15 mouse cellular contexts compared by ENCODE assay signal in the genomic region with DNA sequence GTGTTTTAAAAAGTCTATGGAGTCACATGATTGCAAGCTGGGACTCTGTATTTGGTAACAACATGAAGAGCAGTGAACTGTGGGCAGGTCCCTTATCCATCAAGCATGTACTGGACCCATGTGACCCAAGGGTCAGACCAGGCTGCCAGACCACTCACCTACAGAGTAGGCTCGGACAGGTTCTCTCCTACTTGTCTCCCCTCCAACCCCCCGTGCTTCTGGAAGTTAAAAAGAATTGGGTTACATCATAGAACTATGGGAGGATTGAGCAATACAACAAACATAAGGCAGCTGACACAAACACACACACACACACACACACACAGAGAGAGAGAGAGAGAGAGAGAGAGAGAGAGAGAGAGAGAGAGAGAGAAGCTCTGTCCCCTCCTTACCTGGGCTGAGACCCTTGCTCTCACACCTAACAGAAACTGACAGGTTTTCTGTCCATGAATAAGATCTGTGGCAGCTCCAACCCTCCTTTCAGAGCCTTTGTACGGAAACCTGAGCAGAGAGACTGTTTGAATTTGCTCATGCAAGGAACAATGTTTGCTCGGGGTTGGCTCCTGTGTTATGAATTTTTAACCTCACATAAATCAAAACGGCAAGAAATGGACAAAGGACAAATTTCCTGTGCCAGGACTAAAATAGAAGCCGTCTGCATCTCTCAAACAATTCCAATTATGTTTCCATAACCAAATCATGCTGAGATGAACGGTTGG.
A peak's percentile ranks its signal among the peaks of the same experiment; 100 is the strongest.
DNase-seq lines count a peak whose midpoint lies in the region; ATAC-seq lines count a peak whose summit lies in the region.
"Had no signal": no experiment of that assay in that cellular context is flagged by ENCODE, and none has a peak within 500 bp of the region (broad histone marks: within the 10 kb centered on the region; RNA-seq: fewer than 3 reads in every experiment).

No protein-coding gene starts in this region.

- 0 out of 2 replicates have a peak overlapping the region, but pooled peaks have one; percentile 34 for H3K27ac ChIP-seq in hindbrain, embryonic 15.5 days (replicated peaks)
- no peak overlapping the region for H3K27ac ChIP-seq in hindbrain, embryonic 11.5 days (ENCODE audit: low read depth, low read length)
- H3K27ac ChIP-seq in liver, embryonic 13.5 days: no peak overlapping the region
- H3K27ac ChIP-seq: forebrain, embryonic 15.5 days had no signal

- 0 out of 2 replicates have a peak, but pooled peaks cover 3% of the 10 kb centered on the region for H3K4me1 ChIP-seq in hindbrain, embryonic 15.5 days (replicated peaks)
- H3K4me1 ChIP-seq in hindbrain, embryonic 11.5 days (replicated peaks; ENCODE audit: control insufficient read depth, insufficient read depth, low read length): no peaks in the 10 kb centered on the region
- no peaks in the 10 kb centered on the region for H3K4me1 ChIP-seq in liver, embryonic 13.5 days (replicated peaks)
- H3K4me1 ChIP-seq: forebrain, embryonic 15.5 days; megakaryocyte, embryonic 14.5 days had no signal

- no peaks in the 10 kb centered on the region for H3K36me3 ChIP-seq in hindbrain, embryonic 15.5 days
- H3K36me3 ChIP-seq in hindbrain, embryonic 11.5 days (ENCODE audit: control insufficient read depth, insufficient read depth, low read length): no peaks in the 10 kb centered on the region
- no peaks in the 10 kb centered on the region for H3K36me3 ChIP-seq in liver, embryonic 13.5 days
- H3K36me3 ChIP-seq: forebrain, embryonic 15.5 days had no signal

- H3K4me3 ChIP-seq in hindbrain, embryonic 15.5 days: no peak overlapping the region
- H3K4me3 ChIP-seq in hindbrain, embryonic 11.5 days (ENCODE audit: low read depth, low read length): no peak overlapping the region
- no peak overlapping the region for H3K4me3 ChIP-seq in liver, embryonic 13.5 days (replicated peaks)
- H3K4me3 ChIP-seq: forebrain, embryonic 15.5 days; megakaryocyte, embryonic 14.5 days had no signal

- no peaks in the 10 kb centered on the region for H3K27me3 ChIP-seq in hindbrain, embryonic 15.5 days
- H3K27me3 ChIP-seq in hindbrain, embryonic 11.5 days (ENCODE audit: control insufficient read depth, insufficient read depth, low read length): no peaks in the 10 kb centered on the region
- H3K27me3 ChIP-seq in liver, embryonic 13.5 days: no peaks in the 10 kb centered on the region
- H3K27me3 ChIP-seq: forebrain, embryonic 15.5 days; megakaryocyte, embryonic 14.5 days had no signal

- H3K9ac ChIP-seq in hindbrain, embryonic 15.5 days: no peak overlapping the region
- H3K9ac ChIP-seq in hindbrain, embryonic 11.5 days (ENCODE audit: low read depth, low read length): no peak overlapping the region
- no peak overlapping the region for H3K9ac ChIP-seq in liver, embryonic 13.5 days
- H3K9ac ChIP-seq: forebrain, embryonic 15.5 days had no signal

- H3K4me2 ChIP-seq in hindbrain, embryonic 15.5 days: no peak overlapping the region
- no peak overlapping the region for H3K4me2 ChIP-seq in hindbrain, embryonic 11.5 days (replicated peaks; ENCODE audit: low read depth, low read length)
- no peak overlapping the region for H3K4me2 ChIP-seq in liver, embryonic 13.5 days
- H3K4me2 ChIP-seq: forebrain, embryonic 15.5 days had no signal

- 52% methylated on average over 7 of the region's 7 CpGs for WGBS in hindbrain, embryonic 15.5 days
- 77% methylated on average over 7 of the region's 7 CpGs for WGBS in hindbrain, embryonic 11.5 days
- WGBS in liver, embryonic 13.5 days (ENCODE audit: insufficient replicate concordance): 46% methylated on average over 7 of the region's 7 CpGs

- no peak for DNase-seq in hindbrain, embryonic 11.5 days (ENCODE audit: low spot score)
- no peak for DNase-seq in liver, embryonic 13.5 days
- DNase-seq in liver: no peak
- DNase-seq in brain, adult 2 months (ENCODE audit: low read depth, low spot score): peak; percentile 33
- peak; percentile 15 for DNase-seq in lung, postnatal 10 days
- no peak for DNase-seq in cerebellum, postnatal 36 days
- DNase-seq: cerebellum, postnatal 10 days; gastrocnemius, postnatal 25 days; left cerebral cortex, postnatal 4 days had no signal

- no peak for ATAC-seq in hindbrain, embryonic 15.5 days (ENCODE audit: low FRiP score, low read depth)
- no peak for ATAC-seq in hindbrain, embryonic 11.5 days (ENCODE audit: low FRiP score)
- peak; percentile 43; the same call in 1 of the 2 replicates for ATAC-seq in liver, embryonic 13.5 days (ENCODE audit: low read depth)
- ATAC-seq in cerebellum, adult (ENCODE audit: insufficient number of reproducible peaks, low FRiP score, low TSS enrichment): no peak
- ATAC-seq: CD4-positive, CD25-positive, alpha-beta regulatory T cell, adult 4 months; forebrain, embryonic 15.5 days; inflammation-experienced regulatory T-cells, adult 6 months had no signal

- no peaks in the 10 kb centered on the region for H3K9me3 ChIP-seq in hindbrain, embryonic 15.5 days
- H3K9me3 ChIP-seq in hindbrain, embryonic 11.5 days (ENCODE audit: control insufficient read depth, low read length): no peaks in the 10 kb centered on the region
- no peaks in the 10 kb centered on the region for H3K9me3 ChIP-seq in liver, embryonic 13.5 days (replicated peaks)
- H3K9me3 ChIP-seq: forebrain, embryonic 15.5 days; megakaryocyte, embryonic 14.5 days had no signal

Comparison
In these comparisons a context has a peak if more than half of its experiments do, and no peak if none do; other contexts are left out.
1. DNase-seq: peak in brain, adult 2 months (single experiment) and lung, postnatal 10 days (single experiment); none in hindbrain, embryonic 11.5 days (single experiment), liver, embryonic 13.5 days (single experiment), liver (single experiment) and cerebellum, postnatal 36 days (0 of 2).